Mouse (Mus musculus) embryonic facial prominence, embryonic 15.5 days (tissue): ENCODE measurements around the gene Gon7. TPM values are rescaled to one million over a fixed set of nuclear protein-coding genes. Genes with fewer than 3 reads are reported as not detected.

ENCODE experiments used
- ATAC-seq: fragments of 200-750 bp; cut with Nextera tagmentation; 2 replicates; pipeline ENCODE4 v1.8.0; 2017; ENCODE audit warnings: low read depth, moderate TSS enrichment; ENCODE audit not compliant: insufficient number of reproducible peaks, low FRiP score, low TSS enrichment
- H3K27ac ChIP-seq: fragments of 300-500 bp; sonication (generic); replicated peaks from 2 replicates; pipeline ENCODE4 v1.5.1; 2015; ENCODE audit warnings: mild to moderate bottlenecking, inconsistent platforms
- H3K27me3 ChIP-seq: fragments of 300-500 bp; sonication (generic); 2 replicates; pipeline ENCODE4 v1.6.1; 2015; ENCODE audit warnings: inconsistent platforms
- H3K36me3 ChIP-seq: fragments of 300-500 bp; sonication (generic); 2 replicates; pipeline ENCODE4 v1.6.1; 2015; ENCODE audit warnings: mild to moderate bottlenecking, inconsistent platforms
- H3K4me1 ChIP-seq: fragments of 300-500 bp; sonication (generic); 2 replicates; pipeline ENCODE4 v1.6.1; 2015; ENCODE audit warnings: inconsistent platforms
- H3K4me2 ChIP-seq: fragments of 300-500 bp; sonication (generic); replicated peaks from 2 replicates; pipeline ENCODE4 v1.6.1; 2015; ENCODE audit warnings: mild to moderate bottlenecking, inconsistent platforms
- H3K4me3 ChIP-seq: fragments of 300-500 bp; sonication (generic); replicated peaks from 2 replicates; pipeline ENCODE4 v1.5.1; 2015; ENCODE audit warnings: mild to moderate bottlenecking, inconsistent platforms
- H3K9ac ChIP-seq: fragments of 300-500 bp; sonication (generic); 2 replicates; pipeline ENCODE4 v1.6.1; 2015; ENCODE audit warnings: inconsistent platforms
- H3K9me3 ChIP-seq: fragments of 300-500 bp; sonication (generic); replicated peaks from 2 replicates; pipeline ENCODE4 v1.6.1; 2016; ENCODE audit warnings: inconsistent platforms
- WGBS: fragments of 180-500 bp; shearing (Covaris S2); methylation state at CpG from one replicate; pipeline ENCODE4 v1.1.7; 2015; 5-methylcytosine and 5-hydroxymethylcytosine counted together
- polyA plus RNA-seq: library from polyadenylated mRNA; unstranded; fragments of >200 nt; fragmentation: Nextera tagmentation; extraction: Ambion mirVana; gene quantifications from 2 replicates; pipeline ENCODE4 v1.2.1, GENCODE M21; 2015

Gon7 gene
- polyA plus RNA-seq, 1 experiment from 2014 or later, result 24.3 TPM

GRCm38 (mm10) chr12:102769000-102769399 is 11.4 kb upstream of the Gon7 start:
- no peak for ATAC-seq
- Histone ChIP-seq H3K4me1 (no peaks in the 10 kb centered on the region), H3K36me3 (peaks cover 75% of the 10 kb centered on the region), H3K27ac (no peak overlapping the region), H3K4me2 (no peak overlapping the region), H3K9ac (no peak overlapping the region), H3K27me3 (no peaks in the 10 kb centered on the region), H3K9me3 (no peaks in the 10 kb centered on the region), H3K4me3 (no peak overlapping the region)
- WGBS, result 91% methylated on average over 4 of the region's 4 CpGs

GRCm38 (mm10) chr12:102763696-102764095 is 6.1 kb upstream of the Gon7 start:
- ATAC-seq, result no peak
- no peak overlapping the region for H3K9ac ChIP-seq
- no peaks in the 10 kb centered on the region for H3K9me3 ChIP-seq
- no peak overlapping the region for H3K27ac ChIP-seq
- H3K27me3 ChIP-seq, result no peaks in the 10 kb centered on the region
- peaks cover 9% of the 10 kb centered on the region for H3K4me1 ChIP-seq
- no peak overlapping the region for H3K4me3 ChIP-seq
- no peak overlapping the region for H3K4me2 ChIP-seq
- H3K36me3 ChIP-seq, result peaks cover 31% of the 10 kb centered on the region

GRCm38 (mm10) chr12:102761668-102762067 is 4.1 kb upstream of the Gon7 start:
- H3K9ac ChIP-seq, result no peak overlapping the region

DNA sequence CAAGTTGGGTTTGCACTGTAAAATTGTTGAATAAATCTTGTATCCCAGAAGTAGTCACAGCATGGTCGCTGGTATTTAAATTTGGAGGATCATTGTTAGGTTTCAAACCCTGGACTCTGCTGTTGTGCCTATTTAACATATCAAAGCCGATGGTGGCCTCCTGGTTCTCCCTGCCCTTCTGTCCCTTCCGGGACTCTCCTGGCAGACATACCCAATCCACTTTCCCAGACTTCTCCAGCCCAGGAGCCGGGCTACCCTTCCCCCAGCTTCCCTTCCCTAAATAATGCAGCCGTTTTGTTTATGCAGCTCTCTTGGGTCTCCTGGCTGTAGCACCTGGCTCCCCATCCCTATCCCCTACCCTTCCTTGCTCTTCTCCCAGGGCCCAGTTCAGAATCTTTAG is 1.3 kb upstream of the Gon7 start:
- WGBS, result 6% methylated on average over 5 of the region's 5 CpGs
- peak overlapping the region; percentile 17; the same call in 1 of the 2 replicates for H3K27ac ChIP-seq
- H3K4me2 ChIP-seq, result peak overlapping the region; percentile 68
- ATAC-seq, result no peak
- H3K9me3 ChIP-seq, result no peaks in the 10 kb centered on the region
- H3K36me3 ChIP-seq, result 0 out of 2 replicates have a peak, but pooled peaks cover 3% of the 10 kb centered on the region
- peaks cover 23% of the 10 kb centered on the region for H3K4me1 ChIP-seq
- no peaks in the 10 kb centered on the region for H3K27me3 ChIP-seq
- peak overlapping the region; percentile 89 for H3K4me3 ChIP-seq
- H3K9ac ChIP-seq, result peak overlapping the region; percentile 67

More at GRCm38 (mm10) chr12:102761668-102762067, 4.1 kb upstream of the Gon7 start:
- H3K4me3 ChIP-seq, result no peak overlapping the region
- H3K27me3 ChIP-seq, result no peaks in the 10 kb centered on the region
- no peak overlapping the region for H3K27ac ChIP-seq
- peaks cover 13% of the 10 kb centered on the region for H3K36me3 ChIP-seq
- H3K4me1 ChIP-seq, result peaks cover 17% of the 10 kb centered on the region
- ATAC-seq, result no peak
- WGBS, result 86% methylated on average over 3 of the region's 3 CpGs
- H3K9me3 ChIP-seq, result no peaks in the 10 kb centered on the region
- H3K4me2 ChIP-seq, result no peak overlapping the region

GRCm38 (mm10) chr12:102758403-102758756 is 777 bp upstream of the Gon7 start, which contains the start of gene Gm20604:
Gm20604 (minus strand) TSS chr12:102758672.
- H3K4me2 ChIP-seq, result peak within 1 kb of the TSS; percentile 68
- H3K27me3 ChIP-seq, result no peaks in the 10 kb centered on the region
- H3K4me3 ChIP-seq, result peak within 1 kb of the TSS; percentile 89
- peak within 1 kb of the TSS; percentile 93 for H3K27ac ChIP-seq
- H3K9ac ChIP-seq, result peak within 1 kb of the TSS; percentile 68
- under 1% methylated on average over 10 of the region's 10 CpGs for WGBS
- H3K9me3 ChIP-seq, result no peaks in the 10 kb centered on the region
- no peaks in the 10 kb centered on the region for H3K36me3 ChIP-seq
- ATAC-seq, result no peak
- H3K4me1 ChIP-seq, result peaks cover 23% of the 10 kb centered on the region

- Histone ChIP-seq H3K27ac (peak overlapping the region; percentile 93), H3K9ac (peak overlapping the region; percentile 68), H3K4me1 (peaks cover 23% of the 10 kb centered on the region), H3K4me2 (peak overlapping the region; percentile 66), H3K9me3 (no peaks in the 10 kb centered on the region), H3K36me3 (no peaks in the 10 kb centered on the region), H3K4me3 (peak overlapping the region; percentile 89), H3K27me3 (no peaks in the 10 kb centered on the region)
- WGBS, result 1% methylated on average over 46 of the region's 46 CpGs
- ATAC-seq, result peak; percentile 82; the same call in 1 of the 2 replicates
Measured at GRCm38 (mm10) chr12:102757055-102757688, 431 bp downstream of the Gon7 start.

DNA sequence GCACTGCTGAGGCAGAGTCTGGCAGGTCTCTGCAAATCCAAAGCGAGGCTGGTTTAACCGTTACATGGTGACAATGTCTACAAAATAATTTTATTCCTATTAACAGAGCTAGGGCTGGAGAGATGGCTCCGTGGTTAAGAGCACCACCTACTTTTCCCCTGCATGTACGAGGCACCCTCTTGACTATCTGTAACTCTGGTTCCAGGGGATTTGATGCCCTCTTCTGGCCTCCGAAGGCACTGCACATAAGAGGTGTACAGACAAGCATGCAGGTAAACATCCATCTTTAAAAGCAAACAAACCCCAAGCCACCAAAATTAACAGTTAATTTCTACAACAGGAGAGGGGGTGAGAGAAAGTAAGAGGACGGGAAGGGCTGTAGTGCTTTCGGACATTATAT is 1.3 kb downstream of the Gon7 start:
- H3K9ac ChIP-seq, result no peak overlapping the region
- ATAC-seq, result no peak
- 79% methylated on average over 7 of the region's 7 CpGs for WGBS

DNA sequence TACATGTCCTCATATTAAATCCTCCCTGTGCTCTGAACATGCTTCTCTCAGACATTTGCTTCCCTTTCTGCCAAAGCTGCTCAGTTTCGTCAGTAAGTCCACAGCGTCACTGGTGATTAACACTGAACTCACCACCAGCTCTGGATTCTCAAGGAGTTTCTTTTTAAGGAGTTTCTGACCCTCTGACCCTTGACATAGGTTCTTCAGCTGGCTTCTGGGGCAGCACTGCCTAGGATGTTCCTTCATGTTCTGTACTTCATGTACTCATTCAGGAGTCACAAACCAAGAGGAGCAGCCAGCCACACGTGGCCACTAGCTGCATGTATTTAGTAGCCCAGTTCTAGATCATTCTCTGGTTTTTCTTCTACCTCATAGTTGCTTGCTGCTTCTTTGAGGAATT is 9.3 kb downstream of the Gon7 start:
- Histone ChIP-seq H3K27me3 (no peaks in the 10 kb centered on the region), H3K4me3 (no peak overlapping the region), H3K36me3 (0 out of 2 replicates have a peak, but pooled peaks cover 7% of the 10 kb centered on the region), H3K9me3 (no peaks in the 10 kb centered on the region), H3K27ac (no peak overlapping the region), H3K4me1 (peaks cover 9% of the 10 kb centered on the region), H3K9ac (no peak overlapping the region), H3K4me2 (no peak overlapping the region)
- no peak for ATAC-seq
- 83% methylated on average over 3 of the region's 3 CpGs for WGBS

More for the DNA sequence above, 1.3 kb downstream of the Gon7 start:
- Histone ChIP-seq H3K27ac (no peak overlapping the region), H3K4me3 (peak overlapping the region; percentile 89), H3K4me1 (peaks cover 23% of the 10 kb centered on the region), H3K27me3 (no peaks in the 10 kb centered on the region), H3K36me3 (no peaks in the 10 kb centered on the region), H3K9me3 (no peaks in the 10 kb centered on the region), H3K4me2 (peak overlapping the region; percentile 66)

DNA sequence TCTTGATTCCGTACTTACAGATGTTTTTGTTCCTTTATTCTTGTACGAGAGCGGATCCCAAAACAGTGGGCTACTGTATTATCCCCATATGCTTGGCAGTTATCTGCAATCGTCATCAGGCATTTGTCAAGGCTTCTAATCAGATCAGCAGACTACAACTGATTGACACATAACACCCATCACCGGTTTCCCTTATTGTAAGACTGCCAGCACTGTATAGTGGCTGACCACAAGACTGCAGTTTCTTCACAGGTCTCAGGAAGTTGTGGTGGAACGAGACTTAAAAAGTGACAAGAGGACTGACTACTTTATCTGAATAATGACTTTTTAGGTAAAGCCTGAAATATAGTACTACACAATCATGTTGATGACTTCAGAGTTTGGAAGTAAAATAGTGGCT is 12.8 kb downstream of the Gon7 start:
- Histone ChIP-seq H3K27me3 (no peaks in the 10 kb centered on the region), H3K4me2 (peak overlapping the region; percentile 64), H3K4me1 (peaks cover 20% of the 10 kb centered on the region), H3K9me3 (no peaks in the 10 kb centered on the region), H3K9ac (no peak overlapping the region), H3K36me3 (0 out of 2 replicates have a peak, but pooled peaks cover 11% of the 10 kb centered on the region), H3K4me3 (peak overlapping the region; percentile 86; the same call in 1 of the 2 replicates), H3K27ac (no peak overlapping the region)
- ATAC-seq, result no peak
- WGBS, result 48% methylated on average over 6 of the region's 6 CpGs

- peaks cover 20% of the 10 kb centered on the region for H3K4me1 ChIP-seq
- H3K9ac ChIP-seq, result peak within 1 kb of the TSS; percentile 81
- peak within 1 kb of the TSS; percentile 64 for H3K4me2 ChIP-seq
- peak; percentile 92 for ATAC-seq
- under 1% methylated on average over 63 of the region's 63 CpGs for WGBS
- H3K27ac ChIP-seq, result peak within 1 kb of the TSS; percentile 90
- H3K36me3 ChIP-seq, result 0 out of 2 replicates have a peak, but pooled peaks cover 11% of the 10 kb centered on the region
- H3K9me3 ChIP-seq, result no peaks in the 10 kb centered on the region
- no peaks in the 10 kb centered on the region for H3K27me3 ChIP-seq
- H3K4me3 ChIP-seq, result peak within 1 kb of the TSS; percentile 86
Measured at GRCm38 (mm10) chr12:102743589-102744574, 13.7 kb downstream of the Gon7 start, which contains the start of the genes Moap1 and Tmem251. Moap1 (minus strand) TSS chr12:102743661. Tmem251 (plus strand) TSS chr12:102743762.

GRCm38 (mm10) chr12:102743036-102743588 is 14.5 kb downstream of the Gon7 start:
- H3K27ac ChIP-seq, result peak overlapping the region; percentile 90
- H3K27me3 ChIP-seq, result no peaks in the 10 kb centered on the region
- peak overlapping the region; percentile 64 for H3K4me2 ChIP-seq
- ATAC-seq, result peak; percentile 27; the same call in 1 of the 2 replicates
- peak overlapping the region; percentile 81 for H3K9ac ChIP-seq
- no peaks in the 10 kb centered on the region for H3K9me3 ChIP-seq
- H3K4me1 ChIP-seq, result peaks cover 20% of the 10 kb centered on the region
- H3K36me3 ChIP-seq, result 0 out of 2 replicates have a peak, but pooled peaks cover 7% of the 10 kb centered on the region
- WGBS, result under 1% methylated on average over 33 of the region's 33 CpGs
- peak overlapping the region; percentile 86 for H3K4me3 ChIP-seq
